Mouse (Mus musculus) bone marrow macrophage, adult 2 months (primary cell): ENCODE measurements around the gene Mturn.

Experiments used
- CTCF ChIP-seq: IDR thresholded peaks from 2 replicates; pipeline ENCODE4 v1.5.1; 2012; ENCODE audit warnings: low read depth, mild to moderate bottlenecking, low read length, moderate library complexity
- POLR2A ChIP-seq: IDR thresholded peaks from 2 replicates; pipeline ENCODE4 v1.6.1; 2012; ENCODE audit warnings: mild to moderate bottlenecking, low read depth, low read length, borderline replicate concordance

DNA sequence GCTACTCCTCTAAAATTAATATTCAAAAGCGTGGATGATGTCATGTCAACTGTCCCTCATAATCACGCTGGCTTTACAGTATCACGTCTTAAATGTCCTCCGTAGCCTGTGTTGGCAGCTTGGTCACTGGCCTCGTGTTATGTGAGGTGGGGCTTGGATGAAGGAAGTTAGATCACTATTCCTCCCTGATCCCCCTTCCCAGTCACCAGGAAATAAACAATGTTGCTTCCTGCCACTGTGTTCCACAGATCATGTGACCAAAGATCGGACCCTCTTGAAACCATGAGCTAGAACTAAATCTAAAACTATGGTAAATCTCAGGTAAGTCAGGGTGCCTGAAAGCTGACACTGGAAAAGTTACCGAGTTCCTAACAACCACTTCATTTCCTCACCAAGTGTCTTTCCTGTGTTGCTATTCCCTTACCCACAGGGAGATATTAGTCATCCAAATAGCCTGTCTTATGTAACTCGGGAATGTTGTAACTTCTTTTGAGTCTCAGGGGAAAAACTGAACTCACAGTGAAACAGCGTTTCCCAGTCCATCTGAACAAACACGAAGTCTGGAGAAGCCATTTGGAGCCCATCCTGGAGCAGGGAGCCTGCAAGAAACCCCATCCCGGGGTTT, 25.8 kb upstream of the Mturn start:
- TF ChIP-seq CTCF, result no peak
- TF ChIP-seq POLR2A, result no peak
